Mouse (Mus musculus) hindbrain, embryonic 10.5 days (tissue): ENCODE results near the gene Nle1. TPM values are rescaled to one million over a fixed set of nuclear protein-coding genes. Genes with fewer than 3 reads are reported as not detected.
A peak's percentile ranks its signal among the peaks of the same experiment; 100 is the strongest.

Experiments used
- DNase-seq: peaks from one replicate; pipeline ENCODE4 v3.0.0-alpha.2; 2017; ENCODE audit warnings: low spot score
- H3K27ac ChIP-seq: fragments of 300-500 bp; sonication (generic); 2 replicates; pipeline ENCODE4 v1.5.1; 2016; ENCODE audit warnings: mild to moderate bottlenecking, moderate library complexity
- H3K27me3 ChIP-seq: fragments of 300-500 bp; sonication (generic); 2 replicates; pipeline ENCODE4 v1.6.1; 2016; ENCODE audit warnings: mild to moderate bottlenecking; ENCODE audit not compliant: poor library complexity, insufficient read depth, severe bottlenecking
- H3K36me3 ChIP-seq: fragments of 300-500 bp; sonication (generic); 2 replicates; pipeline ENCODE4 v1.6.1; 2016; ENCODE audit warnings: mild to moderate bottlenecking, moderate library complexity
- H3K4me1 ChIP-seq: fragments of 300-500 bp; sonication (generic); replicated peaks from 2 replicates; pipeline ENCODE4 v1.6.1; 2016; ENCODE audit warnings: mild to moderate bottlenecking
- H3K4me3 ChIP-seq: fragments of 300-500 bp; sonication (generic); 2 replicates; pipeline ENCODE4 v1.5.1; 2016; ENCODE audit warnings: mild to moderate bottlenecking, moderate library complexity
- H3K9me3 ChIP-seq: fragments of 300-500 bp; sonication (generic); 2 replicates; pipeline ENCODE4 v1.6.1; 2016; ENCODE audit warnings: mild to moderate bottlenecking, moderate library complexity
- WGBS: fragments of 180-500 bp; shearing (Covaris S2); methylation state at CpG from one replicate; pipeline ENCODE4 v1.1.7; 2016; 5-methylcytosine and 5-hydroxymethylcytosine counted together
- polyA plus RNA-seq: library from polyadenylated mRNA; unstranded; fragments of >200 nt; fragmentation: Nextera tagmentation; extraction: Ambion mirVana; gene quantifications from 2 replicates; pipeline ENCODE4 v1.2.1, GENCODE M21; 2016

The Nle1 gene
- polyA plus RNA-seq = 37.0 and 41.3 TPM in 2 replicates

DNA sequence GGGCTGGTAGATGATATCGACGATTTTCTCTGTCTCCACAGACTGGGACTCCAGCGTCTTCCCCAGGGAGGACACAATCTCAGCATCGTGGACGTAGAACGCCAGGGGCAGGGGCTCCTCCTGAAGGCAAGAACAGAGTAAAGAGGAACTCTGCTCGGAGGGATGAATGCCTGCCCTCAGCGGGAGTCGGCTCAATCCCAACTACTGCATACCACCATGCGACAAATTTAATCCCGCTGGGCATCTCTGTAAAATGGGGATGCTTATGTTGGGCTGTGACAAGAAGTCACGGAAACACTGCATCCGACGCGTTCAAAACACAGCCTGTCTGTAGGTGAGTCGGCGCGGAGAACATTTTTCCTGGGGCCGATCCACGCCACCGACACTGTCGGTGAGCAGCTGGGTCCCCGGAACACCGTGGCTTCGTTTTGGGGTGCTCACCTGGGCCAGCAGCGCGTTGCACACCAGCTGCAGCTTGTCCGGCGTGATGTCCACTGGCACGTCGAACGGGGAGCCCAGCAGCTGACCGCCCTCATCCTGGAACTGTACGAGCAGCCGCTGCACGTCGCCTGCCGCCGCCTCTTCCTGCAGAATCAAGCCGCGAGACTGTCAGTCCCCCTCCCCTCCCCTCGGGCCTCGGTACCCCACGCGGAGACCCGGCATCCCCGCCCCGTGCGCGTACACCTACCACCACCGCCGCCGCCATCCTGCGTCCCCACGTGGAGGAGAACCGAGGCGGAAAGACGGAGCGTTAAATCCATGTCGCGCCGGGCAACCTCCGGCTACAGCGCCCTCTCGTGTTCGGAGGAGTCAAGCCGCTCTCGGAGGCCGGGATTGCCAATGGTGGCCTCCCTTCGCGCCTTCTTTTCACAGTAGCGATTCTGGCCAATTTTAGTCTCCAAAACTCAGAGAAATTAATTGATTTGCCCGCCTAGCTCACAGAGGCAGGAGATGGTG is at the start of gene Nle1:
Nle1 (minus strand) TSS at position 761 of the 957 bp plus-strand sequence.
- H3K4me1 ChIP-seq = peaks cover 14% of the 10 kb centered on the region
- H3K9me3 ChIP-seq = no peaks in the 10 kb centered on the region
- peak within 1 kb of the TSS; percentile 90 for H3K4me3 ChIP-seq
- H3K27me3 ChIP-seq = peaks cover 18% of the 10 kb centered on the region
- H3K36me3 ChIP-seq = peaks cover 39% of the 10 kb centered on the region
- DNase-seq = peak; percentile 93
- WGBS = 2% methylated on average over 73 of the region's 73 CpGs
- H3K27ac ChIP-seq = peak within 1 kb of the TSS; percentile 89

DNA sequence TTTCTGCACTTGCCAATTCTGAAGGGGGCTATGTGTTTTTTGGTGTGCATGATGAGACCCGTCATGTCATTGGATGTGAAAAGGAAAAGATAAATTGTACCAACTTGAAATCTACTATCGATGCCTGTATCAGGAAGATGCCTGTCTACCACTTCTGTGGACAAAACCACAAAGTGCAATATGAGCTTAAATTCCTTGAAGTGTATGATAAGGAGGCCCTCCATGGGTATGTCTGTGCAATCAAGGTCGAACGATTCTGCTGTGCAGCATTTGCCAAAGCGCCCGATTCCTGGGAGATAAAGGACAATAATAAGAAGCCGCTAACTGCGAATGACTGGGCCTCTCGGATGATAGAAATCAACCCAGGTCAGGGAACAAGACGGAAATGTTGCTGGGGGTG is 48.7 kb upstream of the Nle1 start:
- peaks cover 28% of the 10 kb centered on the region for H3K27me3 ChIP-seq
- no peak overlapping the region for H3K4me3 ChIP-seq
- peaks cover 4% of the 10 kb centered on the region for H3K4me1 ChIP-seq
- no peak overlapping the region for H3K27ac ChIP-seq
- DNase-seq = no peak
- no peaks in the 10 kb centered on the region for H3K9me3 ChIP-seq
- H3K36me3 ChIP-seq = no peaks in the 10 kb centered on the region
- WGBS = 84% methylated on average over 10 of the region's 10 CpGs

DNA sequence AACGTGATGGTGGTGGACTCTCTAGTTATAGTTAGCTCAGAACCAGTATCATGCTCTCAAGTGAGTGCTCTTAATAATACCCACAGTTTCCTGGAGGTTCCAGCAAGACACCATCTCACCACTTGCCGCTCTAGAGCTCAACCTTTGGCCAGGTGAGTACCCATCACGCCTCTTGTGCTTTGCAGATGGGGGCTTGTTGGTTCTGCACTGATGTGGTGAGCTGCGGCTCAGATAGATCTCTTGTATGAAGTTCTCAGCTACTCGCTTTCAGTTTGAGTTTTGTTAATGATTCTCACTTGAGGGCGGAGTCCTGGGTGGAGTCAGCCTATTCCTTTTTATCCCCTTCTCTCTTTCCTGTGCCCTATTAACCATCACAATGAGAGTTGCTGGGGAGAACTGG is 46.4 kb upstream of the Nle1 start:
- DNase-seq = no peak
- 79% methylated on average over 6 of the region's 6 CpGs for WGBS
- peaks cover 51% of the 10 kb centered on the region for H3K27me3 ChIP-seq
- no peak overlapping the region for H3K27ac ChIP-seq
- H3K36me3 ChIP-seq = no peaks in the 10 kb centered on the region
- no peak overlapping the region for H3K4me3 ChIP-seq
- peaks cover 14% of the 10 kb centered on the region for H3K4me1 ChIP-seq
- H3K9me3 ChIP-seq = no peaks in the 10 kb centered on the region

DNA sequence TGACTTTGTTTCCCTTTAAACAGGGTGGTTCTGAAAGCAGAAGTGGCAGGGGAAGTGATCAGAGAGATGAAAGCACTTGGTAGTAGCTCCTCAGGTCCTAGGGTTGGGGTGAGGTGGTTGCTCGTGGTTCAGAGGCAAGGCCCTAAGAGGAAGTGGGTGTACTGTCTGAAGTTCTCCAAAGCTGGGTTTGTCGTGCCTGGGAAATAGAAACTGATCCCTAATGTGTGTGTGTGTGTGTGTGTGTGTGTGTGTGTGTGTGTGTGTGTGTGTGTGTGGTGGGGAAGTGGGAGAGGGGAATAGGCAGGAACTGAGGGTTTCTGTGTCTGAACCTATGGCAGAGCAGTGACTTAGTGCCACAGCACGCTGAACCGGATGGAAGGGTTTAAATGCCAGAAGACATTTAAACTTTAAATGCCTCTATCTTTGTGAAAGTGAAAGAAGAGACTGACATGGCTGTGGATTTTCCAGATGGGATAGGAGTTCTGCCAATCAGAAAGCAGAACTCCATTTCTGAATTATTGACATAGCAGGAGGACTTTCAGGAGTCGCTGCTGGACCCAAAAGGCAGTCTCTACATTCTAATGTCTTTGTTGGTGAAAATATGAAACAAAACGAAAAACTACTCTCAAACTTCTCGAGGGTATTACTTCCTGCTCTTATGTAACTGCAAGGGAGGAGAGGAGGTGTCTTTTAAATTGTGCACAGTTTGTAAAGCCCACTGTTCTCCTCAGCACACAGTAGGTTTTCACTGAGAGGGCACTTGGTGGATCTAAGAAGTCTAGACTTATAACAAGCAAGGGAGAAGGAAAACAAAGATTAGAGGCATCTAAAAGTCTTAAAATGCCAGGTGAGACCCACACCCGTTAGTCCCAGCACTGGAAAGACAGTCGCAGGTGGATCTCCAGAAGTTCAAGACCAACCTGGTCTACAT is 44.7 kb upstream of the Nle1 start:
- Histone ChIP-seq H3K9me3 (no peaks in the 10 kb centered on the region), H3K27ac (no peak overlapping the region), H3K4me3 (no peak overlapping the region), H3K27me3 (peaks cover 62% of the 10 kb centered on the region), H3K36me3 (no peaks in the 10 kb centered on the region), H3K4me1 (peaks cover 14% of the 10 kb centered on the region)
- no peak for DNase-seq
- 69% methylated on average over 9 of the region's 9 CpGs for WGBS

DNA sequence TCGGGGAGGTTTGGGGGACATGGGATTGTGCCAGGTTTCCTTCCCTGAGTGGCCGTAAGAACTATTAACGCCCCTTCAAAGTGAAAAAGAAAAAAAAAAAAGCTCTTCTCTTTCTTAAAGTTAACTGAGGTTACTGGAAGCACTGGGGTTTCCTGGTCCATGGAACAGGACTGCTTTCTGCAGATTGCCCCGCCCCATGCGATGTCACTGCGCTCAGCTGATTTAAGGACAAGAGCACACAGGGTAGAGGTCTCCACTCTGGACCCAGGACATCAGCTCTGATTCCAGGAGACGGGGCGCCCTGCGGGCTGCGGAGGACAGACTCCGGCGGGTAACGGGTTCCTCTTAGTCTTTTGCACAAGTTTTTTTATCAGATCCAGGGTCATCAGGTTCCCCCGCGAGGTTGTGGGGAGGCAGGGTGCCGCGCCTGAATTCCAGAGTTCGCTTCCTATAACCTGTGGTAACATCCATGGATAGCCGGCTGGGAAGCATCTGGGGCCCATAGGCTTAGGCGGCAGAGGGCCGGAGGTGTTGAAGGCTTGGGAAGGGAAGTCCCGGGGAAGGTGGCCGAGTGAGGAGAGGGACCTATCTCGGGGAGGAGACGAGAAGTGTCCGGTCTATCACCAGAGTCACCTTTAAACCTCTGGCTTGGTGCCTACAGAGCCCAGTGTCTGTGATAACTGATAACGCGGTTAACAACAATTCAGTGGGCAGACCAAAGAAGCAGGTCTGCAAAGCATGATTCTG is 43.8 kb upstream of the Nle1 start:
- H3K27me3 ChIP-seq = peaks cover 62% of the 10 kb centered on the region
- H3K27ac ChIP-seq = no peak overlapping the region
- peaks cover 14% of the 10 kb centered on the region for H3K4me1 ChIP-seq
- DNase-seq = no peak
- peak overlapping the region; percentile 29 for H3K4me3 ChIP-seq
- H3K36me3 ChIP-seq = no peaks in the 10 kb centered on the region
- no peaks in the 10 kb centered on the region for H3K9me3 ChIP-seq
- 10% methylated on average over 28 of the region's 28 CpGs for WGBS

DNA sequence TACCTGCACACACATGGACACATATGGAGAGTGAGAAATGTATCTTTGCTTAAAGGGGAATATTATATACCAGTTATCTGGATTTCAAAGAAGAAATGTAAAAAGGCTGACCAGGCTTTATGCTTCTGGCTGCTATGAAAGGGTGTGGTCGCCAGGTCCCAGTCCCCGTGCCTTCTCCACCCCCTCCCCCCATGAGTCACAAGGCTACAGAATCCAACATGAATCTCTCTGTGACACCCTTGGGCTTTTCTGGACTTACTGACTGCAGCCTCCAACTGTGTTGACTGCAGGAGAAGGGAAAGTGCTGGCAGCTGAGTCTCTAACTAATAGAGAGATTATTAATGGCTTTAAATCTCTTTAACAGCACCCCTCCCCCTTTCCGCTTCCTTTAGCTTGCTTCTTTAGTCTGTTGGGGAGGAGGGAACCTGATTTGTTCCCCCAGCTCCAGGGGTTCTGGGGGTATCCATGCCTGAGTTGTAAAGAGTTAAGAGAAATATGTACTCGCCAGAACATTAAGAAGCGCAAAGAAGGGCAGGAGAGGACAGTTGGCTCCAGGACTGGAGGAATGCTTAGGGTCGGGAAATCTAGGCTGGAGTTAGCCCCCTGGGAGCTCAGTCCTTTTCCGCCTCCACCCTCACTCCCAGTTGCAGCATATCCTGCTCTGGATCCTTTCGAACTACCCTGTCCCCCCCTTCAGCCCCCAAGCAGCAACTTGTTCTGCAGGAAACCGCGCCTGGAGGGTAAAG is 42.7 kb upstream of the Nle1 start, which contains the start of gene Slfn5:
Slfn5 (plus strand) TSS at position 614 of the 746 bp plus-strand sequence.
- Histone ChIP-seq H3K27ac (no peak within 1 kb of the TSS), H3K9me3 (no peaks in the 10 kb centered on the region), H3K4me3 (peak within 1 kb of the TSS; percentile 29), H3K36me3 (no peaks in the 10 kb centered on the region), H3K4me1 (peaks cover 14% of the 10 kb centered on the region), H3K27me3 (peaks cover 62% of the 10 kb centered on the region)
- DNase-seq = no peak
- 12% methylated on average over 10 of the region's 10 CpGs for WGBS

DNA sequence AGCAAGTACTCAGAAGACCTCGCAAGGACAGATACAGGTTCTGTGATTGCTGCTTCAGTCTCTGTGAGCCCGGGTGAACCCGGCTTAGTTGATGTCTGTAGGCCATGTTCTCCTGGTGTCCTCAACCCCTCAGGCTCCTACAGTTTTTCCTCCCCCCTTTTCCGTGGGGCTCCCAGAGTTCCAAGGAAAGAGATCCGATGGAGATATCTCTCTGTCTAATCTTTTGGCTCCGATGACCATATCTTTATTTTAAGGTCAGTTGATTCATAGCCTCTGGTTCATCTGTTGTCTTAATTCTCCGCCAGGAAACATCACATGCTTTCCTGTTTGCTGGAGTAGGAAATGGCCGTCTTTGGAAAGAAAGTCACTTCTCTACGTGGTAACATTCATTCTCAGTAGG is 40.8 kb upstream of the Nle1 start:
- no peak for DNase-seq
- 86% methylated on average over 9 of the region's 9 CpGs for WGBS
- Histone ChIP-seq H3K9me3 (no peaks in the 10 kb centered on the region), H3K36me3 (no peaks in the 10 kb centered on the region), H3K27me3 (peaks cover 55% of the 10 kb centered on the region), H3K4me1 (peaks cover 14% of the 10 kb centered on the region), H3K4me3 (no peak overlapping the region), H3K27ac (no peak overlapping the region)

DNA sequence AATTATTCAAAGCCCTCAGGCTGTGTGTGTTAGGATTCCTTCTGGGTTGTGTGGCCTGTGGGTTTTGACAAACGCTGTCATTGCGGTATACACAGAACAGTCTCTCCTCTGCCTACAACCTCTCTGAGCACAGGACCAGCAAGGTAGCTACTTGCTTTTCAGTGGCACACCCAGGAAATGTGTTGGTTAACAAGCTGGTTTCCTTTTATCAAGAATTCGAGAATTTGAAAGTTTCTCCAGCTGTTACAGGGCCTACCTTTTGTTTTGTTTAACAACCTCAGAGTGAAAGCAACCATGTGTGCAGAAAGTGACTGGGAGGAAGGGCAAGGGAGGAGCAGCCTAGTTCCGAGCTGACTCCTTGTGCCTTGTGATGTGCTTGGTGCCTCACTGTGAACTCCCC is 39.2 kb upstream of the Nle1 start:
- Histone ChIP-seq H3K36me3 (no peaks in the 10 kb centered on the region), H3K27me3 (peaks cover 42% of the 10 kb centered on the region), H3K9me3 (no peaks in the 10 kb centered on the region), H3K4me1 (peaks cover 14% of the 10 kb centered on the region), H3K27ac (no peak overlapping the region), H3K4me3 (no peak overlapping the region)
- 47% methylated on average over 4 of the region's 4 CpGs for WGBS
- no peak for DNase-seq

DNA sequence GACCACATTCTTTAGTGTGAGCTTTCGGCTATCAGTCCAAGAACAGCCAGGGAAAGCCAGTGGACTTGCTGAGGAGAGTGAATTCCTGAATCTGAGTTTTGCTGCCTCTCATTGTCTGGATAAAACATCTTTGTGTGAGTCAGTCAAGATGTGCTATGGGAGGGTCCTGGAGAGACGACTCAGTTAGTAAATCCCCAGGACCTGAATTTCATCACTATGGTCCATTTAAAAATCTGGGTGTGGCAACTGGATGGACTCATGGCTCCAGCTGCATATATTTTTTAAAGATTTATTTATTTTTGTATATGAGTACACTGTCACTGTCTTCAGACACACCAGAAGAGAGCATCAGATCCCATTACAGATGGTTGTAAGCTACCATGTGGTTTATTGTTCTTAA is 37.4 kb upstream of the Nle1 start:
- Histone ChIP-seq H3K36me3 (no peaks in the 10 kb centered on the region), H3K9me3 (no peaks in the 10 kb centered on the region), H3K27ac (no peak overlapping the region), H3K4me1 (no peaks in the 10 kb centered on the region), H3K4me3 (no peak overlapping the region), H3K27me3 (peaks cover 27% of the 10 kb centered on the region)
- DNase-seq = no peak
- 67% methylated on average over 2 of the region's 2 CpGs for WGBS

DNA sequence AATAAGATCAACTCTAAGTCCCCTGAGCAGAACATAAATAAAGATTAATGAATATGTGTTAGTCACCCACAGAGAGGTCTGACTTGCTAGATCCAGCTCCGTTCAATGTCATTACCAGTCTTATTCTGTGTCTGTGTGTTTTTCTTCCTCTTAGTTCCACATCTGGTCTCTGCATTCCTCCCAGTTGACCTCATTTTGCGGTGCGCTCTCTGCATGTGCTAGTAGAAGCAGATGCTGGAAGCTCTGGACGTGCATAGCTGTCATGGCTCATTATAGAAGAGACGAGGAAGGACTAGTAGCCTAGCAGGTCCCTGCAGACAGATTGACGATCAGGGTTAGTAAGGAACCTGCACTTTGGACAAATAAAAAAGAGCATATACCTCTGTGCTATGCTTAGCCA is 35.1 kb upstream of the Nle1 start:
- Histone ChIP-seq H3K27ac (no peak overlapping the region), H3K27me3 (peaks cover 12% of the 10 kb centered on the region), H3K9me3 (no peaks in the 10 kb centered on the region), H3K4me3 (no peak overlapping the region), H3K4me1 (no peaks in the 10 kb centered on the region), H3K36me3 (no peaks in the 10 kb centered on the region)
- 54% methylated on average over 6 of the region's 6 CpGs for WGBS
- no peak for DNase-seq

DNA sequence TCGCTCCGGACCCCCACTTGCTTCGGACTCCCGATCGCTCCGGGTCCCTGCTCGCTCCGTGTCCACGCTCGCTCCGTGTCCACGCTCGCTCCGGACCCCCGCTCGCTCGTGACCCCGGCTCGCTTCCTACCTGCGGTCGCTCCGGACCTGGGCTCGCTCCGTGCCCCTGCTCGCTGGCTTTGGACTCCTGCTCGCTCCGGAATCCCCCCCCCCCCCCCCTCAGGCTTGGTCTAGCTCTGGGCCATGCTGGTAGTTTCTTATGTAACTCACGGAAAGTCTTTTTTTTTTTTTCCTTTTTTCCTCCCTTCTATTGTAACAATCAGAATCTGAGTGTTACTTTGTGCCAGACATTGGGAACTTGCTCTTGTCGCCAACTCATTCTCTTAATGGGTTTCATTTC is 25.0 kb upstream of the Nle1 start:
- H3K27ac ChIP-seq = no peak overlapping the region
- H3K27me3 ChIP-seq = peaks cover 90% of the 10 kb centered on the region
- H3K4me1 ChIP-seq = peaks cover 22% of the 10 kb centered on the region
- H3K36me3 ChIP-seq = no peaks in the 10 kb centered on the region
- WGBS = 1% methylated on average over 29 of the region's 29 CpGs
- no peak for DNase-seq
- peak overlapping the region; percentile 60 for H3K4me3 ChIP-seq
- H3K9me3 ChIP-seq = no peaks in the 10 kb centered on the region
